ENCODE assay signal across 21 mouse cellular contexts in genomic region chr4:152775801-152776200, GRCm38 (mm10).
"Had no signal": no experiment of that assay in that cellular context is flagged by ENCODE, and none has a peak within 500 bp of the region (broad histone marks: within the 10 kb centered on the region; RNA-seq: fewer than 3 reads in every experiment).

No protein-coding gene starts in this region.

- H3K4me1 ChIP-seq: heart, embryonic 10.5 days; heart, embryonic 12.5 days had no signal

- H3K4me2 ChIP-seq: heart, embryonic 12.5 days; hindbrain, embryonic 13.5 days; hindbrain, embryonic 15.5 days; limb, embryonic 12.5 days; liver, embryonic 11.5 days had no signal

- H3K4me3 ChIP-seq: heart, embryonic 10.5 days; heart, embryonic 12.5 days; hindbrain, embryonic 13.5 days; hindbrain, embryonic 15.5 days; layer of hippocampus, adult 2 months; left cerebral cortex, adult 2 months; limb, embryonic 10.5 days; limb, embryonic 12.5 days had no signal

- H3K27ac ChIP-seq: heart, embryonic 10.5 days; hindbrain, embryonic 13.5 days; hindbrain, embryonic 15.5 days; hindbrain, postnatal 0 days; layer of hippocampus, adult 2 months; left cerebral cortex, adult 2 months; limb, embryonic 10.5 days; limb, embryonic 12.5 days; liver, embryonic 14.5 days had no signal

- H3K27me3 ChIP-seq: heart, embryonic 12.5 days; hindbrain, embryonic 15.5 days; limb, embryonic 12.5 days had no signal

- H3K9ac ChIP-seq: heart, embryonic 12.5 days; hindbrain, embryonic 13.5 days; hindbrain, embryonic 15.5 days; limb, embryonic 12.5 days; liver, embryonic 14.5 days had no signal

- DNase-seq: gastrocnemius, postnatal 25 days; heart, adult 18-20 months; heart, postnatal 10 days; kidney, adult 11 months; kidney, adult 8-10 months; kidney, postnatal 10 days; kidney, postnatal 25 days; kidney, postnatal 4 days; liver had no signal

- H3K9me3 ChIP-seq: heart, embryonic 10.5 days; hindbrain, embryonic 13.5 days; hindbrain, embryonic 15.5 days; limb, embryonic 10.5 days; limb, embryonic 12.5 days had no signal

- ATAC-seq: hindbrain, postnatal 0 days; intestine, embryonic 16.5 days had no signal

- H3K36me3 ChIP-seq: heart, embryonic 10.5 days; heart, embryonic 12.5 days; hindbrain, embryonic 13.5 days; hindbrain, embryonic 15.5 days; limb, embryonic 10.5 days; limb, embryonic 12.5 days had no signal
